Mouse (Mus musculus): ENCODE data around the gene Cd300a.

GRCm38 (mm10) chr11:114914978-114915377 lies 25.1 kb downstream of the Cd300a start:
- no peak for TF ChIP-seq POLR2A (IDR thresholded peaks at IDR 0.05; ENCODE audit: borderline replicate concordance, control insufficient read depth, low read depth, low read length)
- no peak for TF ChIP-seq CTCF (IDR thresholded peaks at IDR 0.05; ENCODE audit: control insufficient read depth, insufficient read depth, low read length)

All from bone marrow, adult 2 months (tissue).